Mouse (Mus musculus) erythroblast, embryonic 14.5 days (primary cell): ENCODE data around the gene Hnrnpa0.

ENCODE experiments used
- GATA1 ChIP-seq: IDR thresholded peaks from 2 replicates; pipeline ENCODE4 v1.6.1; 2012; ENCODE audit warnings: low read length, inconsistent platforms, mixed read lengths
- TAL1 ChIP-seq: IDR thresholded peaks from 3 replicates; pipeline ENCODE4 v1.6.1; 2012; ENCODE audit warnings: low read length, inconsistent platforms, mixed read lengths

DNA sequence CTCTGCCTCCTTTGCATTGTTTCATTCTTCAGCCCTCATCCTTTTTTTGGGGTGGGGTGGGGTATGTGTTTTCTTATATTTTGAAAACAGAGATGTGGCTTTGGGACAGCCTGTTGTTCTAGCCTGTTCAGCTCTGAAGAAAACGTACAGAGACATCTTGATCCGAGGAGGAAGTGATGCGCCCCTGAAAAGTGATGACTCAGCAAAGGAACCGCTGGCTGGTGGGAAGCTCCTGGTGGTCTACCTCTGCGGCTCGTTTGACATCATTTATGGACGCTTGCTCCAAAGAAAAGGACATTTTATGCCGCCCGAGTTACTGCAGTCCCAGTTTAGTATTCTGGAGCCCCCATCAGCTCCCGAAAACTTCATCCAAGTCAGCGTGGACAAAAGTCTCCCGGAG is 35.0 kb upstream of the Hnrnpa0 start:
- no peak for TF ChIP-seq GATA1
- no peak for TF ChIP-seq TAL1
